In the genomic region with DNA sequence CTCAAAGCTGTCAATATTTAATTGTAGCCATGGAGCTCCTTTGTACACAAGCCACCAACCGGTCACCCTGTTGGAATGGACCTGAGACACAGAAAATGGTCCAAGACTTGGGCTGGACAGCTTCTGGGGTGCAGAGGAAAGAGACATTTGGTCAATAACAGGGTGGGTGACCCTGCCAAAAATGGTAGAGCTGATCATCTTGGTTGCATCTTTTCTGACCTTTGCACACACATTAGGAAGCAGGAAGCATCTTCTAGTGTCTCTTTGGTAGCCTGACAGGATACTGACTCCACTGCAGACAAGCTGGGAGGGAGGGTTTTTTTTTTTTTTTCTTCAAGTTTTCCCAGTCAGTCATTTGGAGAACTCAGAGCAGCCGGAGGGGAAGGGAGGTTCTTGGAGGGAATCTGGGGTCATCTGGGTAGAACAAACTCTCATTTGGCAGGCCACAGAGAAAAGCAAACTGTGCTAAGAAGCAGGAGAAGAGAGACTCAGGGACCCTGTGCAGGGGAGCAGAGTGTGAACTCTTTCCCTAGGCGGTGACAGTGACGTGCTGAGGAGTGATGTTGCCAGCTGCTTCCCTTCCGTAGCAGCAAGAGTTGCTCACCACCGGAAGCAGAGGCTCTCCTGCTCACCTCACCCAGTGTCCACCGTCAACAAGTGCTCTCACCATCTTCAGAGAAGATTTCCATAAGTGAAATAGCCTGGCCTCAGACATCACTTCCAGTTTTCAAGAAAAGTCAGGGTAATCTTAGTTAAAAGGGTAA, we compare ENCODE assay signal across 9 mouse cellular contexts.
DNase-seq lines count a peak whose midpoint lies in the region; ATAC-seq lines count a peak whose summit lies in the region.
"Had no signal": no experiment of that assay in that cellular context is flagged by ENCODE, and none has a peak within 500 bp of the region (broad histone marks: within the 10 kb centered on the region; RNA-seq: fewer than 3 reads in every experiment).

No protein-coding gene starts in this region.

- H3K27ac ChIP-seq in kidney, embryonic 16.5 days (ENCODE audit: low read length): no peak overlapping the region
- 0 out of 2 replicates have a peak overlapping the region, but pooled peaks have one; percentile 8 for H3K27ac ChIP-seq in embryonic facial prominence, embryonic 14.5 days (replicated peaks; ENCODE audit: low read depth, low read length)
- H3K27ac ChIP-seq in midbrain, embryonic 10.5 days (replicated peaks): no peak overlapping the region
- H3K27ac ChIP-seq in midbrain, embryonic 11.5 days (ENCODE audit: low read depth, low read length): no peak overlapping the region
- H3K27ac ChIP-seq: neural tube, embryonic 13.5 days had no signal

- DNase-seq in kidney, postnatal 10 days: peak; percentile 35
- DNase-seq in embryonic facial prominence, embryonic 14.5 days (ENCODE audit: low spot score): peak; percentile 20
- DNase-seq in thymus, adult 18-20 months: peak; percentile 17 to 57
- DNase-seq in midbrain, embryonic 10.5 days (ENCODE audit: low spot score): no peak
- no peak for DNase-seq in midbrain, embryonic 11.5 days (ENCODE audit: low spot score, missing footprints)
- no peak for DNase-seq in cerebellum, adult 11 months

- H3K4me1 ChIP-seq in kidney, embryonic 16.5 days (ENCODE audit: insufficient read depth, low read length): peaks cover 5% of the 10 kb centered on the region; the same call in 1 of the 2 replicates
- H3K4me1 ChIP-seq in embryonic facial prominence, embryonic 14.5 days (ENCODE audit: control insufficient read depth, insufficient read depth, low read length): peaks cover 8% of the 10 kb centered on the region; the same call in 1 of the 2 replicates
- H3K4me1 ChIP-seq in midbrain, embryonic 10.5 days: peaks cover 5% of the 10 kb centered on the region; the same call in 1 of the 2 replicates
- no peaks in the 10 kb centered on the region for H3K4me1 ChIP-seq in midbrain, embryonic 11.5 days (ENCODE audit: control insufficient read depth, insufficient read depth, low read length)

- no peak overlapping the region for H3K4me3 ChIP-seq in kidney, embryonic 16.5 days (ENCODE audit: low read length)
- H3K4me3 ChIP-seq in embryonic facial prominence, embryonic 14.5 days (ENCODE audit: low read depth, low read length): no peak overlapping the region
- no peak overlapping the region for H3K4me3 ChIP-seq in midbrain, embryonic 10.5 days
- no peak overlapping the region for H3K4me3 ChIP-seq in midbrain, embryonic 11.5 days (ENCODE audit: low read depth, low read length)
- H3K4me3 ChIP-seq: neural tube, embryonic 13.5 days had no signal

- no peaks in the 10 kb centered on the region for H3K36me3 ChIP-seq in kidney, embryonic 16.5 days (ENCODE audit: insufficient read depth, low read length)
- H3K36me3 ChIP-seq in embryonic facial prominence, embryonic 14.5 days (ENCODE audit: control insufficient read depth, insufficient read depth, low read length): 0 out of 2 replicates have a peak, but pooled peaks cover 9% of the 10 kb centered on the region
- H3K36me3 ChIP-seq in midbrain, embryonic 10.5 days: no peaks in the 10 kb centered on the region
- no peaks in the 10 kb centered on the region for H3K36me3 ChIP-seq in midbrain, embryonic 11.5 days (ENCODE audit: control insufficient read depth, insufficient read depth, low read length)
- H3K36me3 ChIP-seq: neural tube, embryonic 13.5 days had no signal

- 23% methylated on average over 7 of the region's 7 CpGs for WGBS in kidney, embryonic 16.5 days
- 37% methylated on average over 7 of the region's 7 CpGs for WGBS in embryonic facial prominence, embryonic 14.5 days
- WGBS in midbrain, embryonic 10.5 days: 70% methylated on average over 7 of the region's 7 CpGs
- 78% methylated on average over 7 of the region's 7 CpGs for WGBS in midbrain, embryonic 11.5 days

- H3K27me3 ChIP-seq in kidney, embryonic 16.5 days (ENCODE audit: insufficient read depth, low read length): no peaks in the 10 kb centered on the region
- H3K27me3 ChIP-seq in embryonic facial prominence, embryonic 14.5 days (replicated peaks; ENCODE audit: control insufficient read depth, insufficient read depth, low read length): no peaks in the 10 kb centered on the region
- no peaks in the 10 kb centered on the region for H3K27me3 ChIP-seq in midbrain, embryonic 10.5 days (ENCODE audit: low read depth, poor library complexity, severe bottlenecking)
- H3K27me3 ChIP-seq in midbrain, embryonic 11.5 days (ENCODE audit: control insufficient read depth, insufficient read depth, low read length): no peaks in the 10 kb centered on the region
- H3K27me3 ChIP-seq: neural tube, embryonic 13.5 days had no signal

- H3K9me3 ChIP-seq in kidney, embryonic 16.5 days (ENCODE audit: low read length): no peaks in the 10 kb centered on the region
- H3K9me3 ChIP-seq in embryonic facial prominence, embryonic 14.5 days (ENCODE audit: control insufficient read depth, low read length): no peaks in the 10 kb centered on the region
- H3K9me3 ChIP-seq in midbrain, embryonic 10.5 days (replicated peaks): no peaks in the 10 kb centered on the region
- H3K9me3 ChIP-seq in midbrain, embryonic 11.5 days (ENCODE audit: control insufficient read depth, low read length): no peaks in the 10 kb centered on the region
- H3K9me3 ChIP-seq: neural tube, embryonic 13.5 days had no signal

- H3K9ac ChIP-seq in kidney, embryonic 16.5 days (replicated peaks; ENCODE audit: low read length): no peak overlapping the region
- H3K9ac ChIP-seq in embryonic facial prominence, embryonic 14.5 days (ENCODE audit: low read depth, low read length): no peak overlapping the region
- no peak overlapping the region for H3K9ac ChIP-seq in midbrain, embryonic 11.5 days (ENCODE audit: low read length)
- H3K9ac ChIP-seq: neural tube, embryonic 13.5 days had no signal

- no peak overlapping the region for H3K4me2 ChIP-seq in kidney, embryonic 16.5 days (replicated peaks; ENCODE audit: low read depth, low read length)
- H3K4me2 ChIP-seq in embryonic facial prominence, embryonic 14.5 days (ENCODE audit: low read depth, low read length): no peak overlapping the region
- H3K4me2 ChIP-seq in midbrain, embryonic 11.5 days: no peak overlapping the region
- H3K4me2 ChIP-seq: neural tube, embryonic 13.5 days had no signal

- no peak for ATAC-seq in kidney, embryonic 16.5 days (ENCODE audit: low FRiP score, low TSS enrichment)
- no peak for ATAC-seq in embryonic facial prominence, embryonic 14.5 days (ENCODE audit: low read depth)
- ATAC-seq in inflammation-experienced regulatory T-cells, adult 6 months: peak; percentile 75
- no peak for ATAC-seq in midbrain, embryonic 11.5 days (ENCODE audit: low FRiP score)

Comparison
In these comparisons a context has a peak if more than half of its experiments do, and no peak if none do; other contexts are left out.
1. DNase-seq: peak in kidney, postnatal 10 days (single experiment), embryonic facial prominence, embryonic 14.5 days (single experiment) and thymus, adult 18-20 months (2 of 2); none in midbrain, embryonic 10.5 days (single experiment), midbrain, embryonic 11.5 days (single experiment) and cerebellum, adult 11 months (single experiment).